Mouse (Mus musculus) lung, adult 2 months (tissue): ENCODE results near the gene Mprip.

Experiments
- CTCF ChIP-seq: fragments of 200-500 bp; IDR thresholded peaks from 2 replicates; pipeline ENCODE4 v1.5.1; 2011; ENCODE audit warnings: mild to moderate bottlenecking, low read length, control low read depth; ENCODE audit not compliant: insufficient read depth
- POLR2A ChIP-seq: fragments of 200-500 bp; IDR thresholded peaks from 2 replicates; pipeline ENCODE4 v1.6.1; 2011; ENCODE audit warnings: low read depth, mild to moderate bottlenecking, control low read depth, low read length, borderline replicate concordance; ENCODE audit errors: extremely low read depth

DNA sequence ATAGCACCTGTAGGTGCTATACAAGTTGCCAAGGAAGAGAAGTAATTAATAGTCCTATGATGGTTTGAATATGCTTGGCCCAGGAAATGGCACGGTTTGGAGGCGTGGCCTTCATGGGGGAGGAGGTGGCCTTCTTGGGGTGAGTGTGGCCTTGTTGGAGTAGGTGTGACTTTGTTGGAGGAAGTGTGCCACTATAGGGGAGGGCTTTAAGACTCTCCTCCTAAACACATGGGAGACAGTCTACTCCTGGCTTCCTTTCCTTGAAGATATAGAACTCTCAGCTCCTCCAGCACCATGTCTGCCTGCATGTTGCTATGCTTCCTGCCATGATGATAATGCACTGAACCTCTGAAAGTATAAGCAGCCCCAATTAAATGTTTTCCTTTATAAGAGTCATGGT lies 8.1 kb upstream of the Mprip start:
- no peak for TF ChIP-seq POLR2A
- no peak for TF ChIP-seq CTCF
